Mouse (Mus musculus) G1E (cell line): Measurements from ENCODE around the gene P3h4.

ENCODE experiments used
- CTCF ChIP-seq: IDR thresholded peaks from 2 replicates; pipeline ENCODE4 v1.5.1; 2012; ENCODE audit warnings: low read depth, low read length, inconsistent platforms, mixed read lengths
- GATA1 ChIP-seq: IDR thresholded peaks from 2 replicates; pipeline ENCODE4 v1.6.1; 2012; ENCODE audit warnings: borderline replicate concordance, low read length, inconsistent platforms, mixed read lengths
- GATA2 ChIP-seq: IDR thresholded peaks from 2 replicates; pipeline ENCODE4 v1.6.1; 2012; ENCODE audit warnings: low read depth, low read length, inconsistent platforms, borderline replicate concordance
- TAL1 ChIP-seq: conservative IDR thresholded peaks from 2 replicates; pipeline ENCODE4 v1.6.1; 2012; ENCODE audit warnings: low read depth, low read length, inconsistent platforms, mixed read lengths

DNA sequence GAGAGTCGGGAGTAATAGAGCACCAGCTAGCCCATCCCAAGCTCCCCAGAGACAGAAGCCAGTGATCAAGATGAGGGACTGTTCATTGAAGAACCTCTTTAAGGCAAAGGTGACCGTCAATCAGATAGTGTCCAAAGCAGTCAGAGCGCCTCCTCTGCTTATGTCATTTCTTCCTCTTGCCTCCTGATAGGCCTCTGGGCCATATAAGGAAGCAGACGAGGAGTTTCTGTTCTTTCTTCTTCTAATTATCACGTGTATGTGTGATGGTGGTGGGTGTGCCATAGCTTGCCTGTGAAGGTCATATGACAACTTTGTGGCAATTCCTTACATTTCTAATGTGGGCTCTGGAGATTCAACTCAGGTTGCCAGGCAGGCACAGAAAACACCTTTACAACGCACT, 13.8 kb downstream of the P3h4 start:
- TF ChIP-seq CTCF: no peak
- TF ChIP-seq GATA1: no peak
- no peak for TF ChIP-seq TAL1
- no peak for TF ChIP-seq GATA2
